Mouse (Mus musculus): ENCODE data around the gene Hpdl.

- no peak for TF ChIP-seq CTCF (IDR thresholded peaks at IDR 0.05; ENCODE audit: low read depth, low read length)
- TF ChIP-seq POLR2A (IDR thresholded peaks at IDR 0.05; ENCODE audit: extremely low read depth, insufficient read depth, low read length): no peak
Measured at GRCm38 (mm10) chr4:116780541-116780940, 41.0 kb downstream of the Hpdl start.
